Mouse (Mus musculus) hindbrain, embryonic 10.5 days (tissue): ENCODE results near the gene Mdm2. TPM values are rescaled to one million over a fixed set of nuclear protein-coding genes. Genes with fewer than 3 reads are reported as not detected.
A peak's percentile ranks its signal among the peaks of the same experiment; 100 is the strongest.
"Not testable (repeated sequence)": the region's sequence is repeated elsewhere in the genome, so short reads cannot be mapped to it uniquely, and the experiment has no call there.

Experiments
- DNase-seq: peaks from one replicate; pipeline ENCODE4 v3.0.0-alpha.2; 2017; ENCODE audit warnings: low spot score
- H3K27ac ChIP-seq: fragments of 300-500 bp; sonication (generic); 2 replicates; pipeline ENCODE4 v1.5.1; 2016; ENCODE audit warnings: mild to moderate bottlenecking, moderate library complexity
- H3K27me3 ChIP-seq: fragments of 300-500 bp; sonication (generic); 2 replicates; pipeline ENCODE4 v1.6.1; 2016; ENCODE audit warnings: mild to moderate bottlenecking; ENCODE audit not compliant: poor library complexity, insufficient read depth, severe bottlenecking
- H3K36me3 ChIP-seq: fragments of 300-500 bp; sonication (generic); 2 replicates; pipeline ENCODE4 v1.6.1; 2016; ENCODE audit warnings: mild to moderate bottlenecking, moderate library complexity
- H3K4me1 ChIP-seq: fragments of 300-500 bp; sonication (generic); replicated peaks from 2 replicates; pipeline ENCODE4 v1.6.1; 2016; ENCODE audit warnings: mild to moderate bottlenecking
- H3K4me3 ChIP-seq: fragments of 300-500 bp; sonication (generic); 2 replicates; pipeline ENCODE4 v1.5.1; 2016; ENCODE audit warnings: mild to moderate bottlenecking, moderate library complexity
- H3K9me3 ChIP-seq: fragments of 300-500 bp; sonication (generic); 2 replicates; pipeline ENCODE4 v1.6.1; 2016; ENCODE audit warnings: mild to moderate bottlenecking, moderate library complexity
- WGBS: fragments of 180-500 bp; shearing (Covaris S2); methylation state at CpG from one replicate; pipeline ENCODE4 v1.1.7; 2016; 5-methylcytosine and 5-hydroxymethylcytosine counted together
- polyA plus RNA-seq: library from polyadenylated mRNA; unstranded; fragments of >200 nt; fragmentation: Nextera tagmentation; extraction: Ambion mirVana; gene quantifications from 2 replicates; pipeline ENCODE4 v1.2.1, GENCODE M21; 2016

Gene Mdm2
- 63.4 and 67.5 TPM in 2 replicates for polyA plus RNA-seq

DNA sequence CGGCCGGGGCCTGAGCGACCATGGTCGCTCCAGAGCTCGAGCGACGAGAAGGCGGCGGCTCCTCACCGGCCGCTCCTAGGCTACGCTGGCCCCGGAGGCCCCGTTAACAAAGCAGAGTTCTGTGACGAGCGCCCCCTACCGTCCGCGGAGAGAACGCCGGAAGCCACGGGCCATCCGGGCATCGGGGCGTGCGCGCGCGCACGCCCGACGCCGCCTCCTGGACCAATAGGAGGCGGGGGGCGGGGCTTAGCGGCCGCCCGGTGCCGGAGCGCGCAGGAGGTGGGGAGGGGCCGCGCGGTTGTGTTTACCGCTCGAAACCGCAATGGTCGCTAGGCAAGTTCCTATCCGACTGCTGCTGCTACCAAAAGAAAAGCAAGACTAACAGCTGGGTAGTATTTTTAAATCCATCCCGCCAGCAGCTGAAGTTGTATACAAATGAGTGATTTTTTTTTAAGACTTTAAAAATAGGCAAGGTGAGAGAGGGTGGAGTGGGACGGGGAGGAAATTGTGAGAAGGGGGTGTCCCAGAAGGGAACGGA, at the start of gene Mdm2:
Mdm2 (minus strand) TSS at position 155 of the 538 bp plus-strand sequence.
- DNase-seq = peak; percentile 97
- Histone ChIP-seq H3K36me3 (peaks cover 37% of the 10 kb centered on the region), H3K27ac (peak within 1 kb of the TSS; percentile 97), H3K27me3 (no peaks in the 10 kb centered on the region), H3K4me3 (peak within 1 kb of the TSS; percentile 80), H3K4me1 (peaks cover 17% of the 10 kb centered on the region), H3K9me3 (no peaks in the 10 kb centered on the region)
- WGBS = 1% methylated on average over 52 of the region's 52 CpGs

DNA sequence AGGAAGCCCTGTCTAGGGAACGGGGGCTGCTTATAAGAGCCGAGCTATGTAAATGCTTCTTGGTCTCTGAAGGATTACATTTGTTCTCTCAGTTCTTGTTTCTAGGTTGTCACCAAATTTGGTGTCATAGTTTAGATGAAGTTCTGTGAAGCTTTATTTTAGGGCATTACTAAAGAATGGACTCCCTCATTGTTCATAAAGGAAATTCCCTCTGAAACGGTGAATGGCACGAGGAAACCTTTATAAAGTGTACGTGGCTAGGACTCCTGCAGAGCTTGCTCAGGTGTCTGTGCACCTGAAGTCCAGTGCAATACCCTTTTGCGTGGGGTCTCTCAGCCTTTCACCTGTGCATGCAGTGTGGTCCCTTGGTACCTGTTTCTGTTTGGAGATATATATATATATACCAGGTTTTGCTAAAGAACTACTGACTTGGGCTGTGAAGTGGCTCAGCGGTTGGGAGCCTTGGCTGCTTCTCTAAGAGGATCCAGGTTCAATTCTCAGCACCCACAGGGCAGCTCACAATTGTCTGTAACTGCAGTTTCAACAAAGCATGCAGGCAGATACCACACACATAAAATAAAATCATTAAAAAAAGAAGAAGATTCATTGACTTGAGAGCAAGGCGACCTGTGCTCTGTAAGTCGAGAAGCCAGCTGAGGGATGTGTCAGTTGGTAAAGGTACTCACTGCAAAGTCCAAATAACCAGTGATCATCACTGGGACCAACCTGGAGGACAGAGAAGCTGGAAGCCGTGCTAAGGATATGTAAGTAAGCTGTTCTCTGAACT, 49.5 kb upstream of the Mdm2 start:
- Histone ChIP-seq H3K4me3 (no peak overlapping the region), H3K4me1 (no peaks in the 10 kb centered on the region), H3K36me3 (peaks cover 100% of the 10 kb centered on the region), H3K27me3 (no peaks in the 10 kb centered on the region), H3K9me3 (no peaks in the 10 kb centered on the region), H3K27ac (no peak overlapping the region)
- DNase-seq = no peak
- 96% methylated on average over 10 of the region's 10 CpGs for WGBS

DNA sequence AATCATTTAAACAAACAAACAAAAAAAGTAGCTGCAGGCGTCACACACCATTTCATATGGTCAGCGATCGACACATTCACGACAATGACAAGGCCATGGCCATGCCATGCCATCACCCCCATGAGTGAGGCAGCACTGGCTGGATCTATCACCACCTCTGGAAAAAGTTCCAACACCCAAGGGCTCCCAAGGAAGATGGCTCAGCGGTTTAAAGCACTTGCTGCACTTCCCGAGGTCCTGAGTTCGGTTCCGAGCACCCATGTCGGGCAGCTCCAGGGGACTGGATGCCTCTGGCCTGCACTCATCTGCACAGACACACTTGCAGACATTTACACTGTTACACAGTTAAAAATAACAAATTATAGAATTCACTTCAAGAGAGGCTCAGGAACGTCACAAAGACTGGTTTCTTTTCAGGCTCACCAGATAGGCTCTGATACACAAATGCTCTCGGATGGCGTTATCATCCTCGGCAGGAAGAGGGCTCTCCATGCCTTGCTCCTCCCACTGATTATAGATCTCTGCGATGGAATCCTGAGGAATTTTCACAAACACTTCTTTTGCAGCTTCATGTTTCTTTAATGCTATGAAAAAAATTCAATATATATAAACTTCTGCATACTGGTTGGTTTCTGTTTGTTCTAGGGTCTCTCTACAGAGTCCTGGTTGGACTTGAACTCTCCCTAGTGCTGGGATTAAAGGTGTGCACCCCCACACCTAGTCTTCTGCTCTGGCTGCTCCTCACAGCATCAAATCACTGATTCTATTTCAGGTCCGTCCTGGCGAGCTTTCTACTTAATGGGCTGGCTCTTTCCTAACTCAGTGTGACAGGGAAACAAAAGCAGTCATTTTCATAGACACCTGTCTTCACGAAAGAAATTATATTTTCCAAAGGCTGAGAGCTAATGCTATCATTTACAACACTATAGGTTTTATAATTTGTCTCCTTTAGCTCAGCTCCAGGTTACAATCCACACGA, 48.5 kb upstream of the Mdm2 start:
- DNase-seq = no peak
- Histone ChIP-seq H3K4me1 (no peaks in the 10 kb centered on the region), H3K9me3 (no peaks in the 10 kb centered on the region), H3K27ac (no peak overlapping the region), H3K4me3 (no peak overlapping the region), H3K27me3 (no peaks in the 10 kb centered on the region), H3K36me3 (peaks cover 100% of the 10 kb centered on the region)
- WGBS = 92% methylated on average over 18 of the region's 18 CpGs

DNA sequence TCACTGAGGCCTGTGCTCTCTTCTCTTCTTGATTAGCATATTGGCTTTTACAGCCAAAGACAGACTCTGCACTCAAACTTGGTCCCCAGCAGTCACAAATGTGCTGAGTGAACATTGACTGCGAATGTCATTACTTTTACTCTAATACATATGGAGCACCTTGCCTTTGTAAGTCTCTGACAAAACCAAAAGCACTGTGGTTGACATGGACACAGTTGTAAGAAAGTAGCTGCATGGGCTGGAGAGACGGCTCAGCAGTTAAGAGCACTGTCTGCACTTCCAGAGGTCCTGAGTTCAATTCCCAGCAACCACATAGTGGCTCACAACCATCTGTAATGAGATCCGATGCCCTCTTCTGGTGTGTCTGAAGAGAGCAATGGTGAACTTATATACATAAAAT, 47.8 kb upstream of the Mdm2 start:
- H3K9me3 ChIP-seq, H3K4me3 ChIP-seq, H3K27ac ChIP-seq, H3K4me1 ChIP-seq, H3K27me3 ChIP-seq, DNase-seq: not testable (repeated sequence)
- H3K36me3 ChIP-seq = peaks cover 98% of the 10 kb centered on the region
- WGBS = 94% methylated on average over 3 of the region's 3 CpGs

DNA sequence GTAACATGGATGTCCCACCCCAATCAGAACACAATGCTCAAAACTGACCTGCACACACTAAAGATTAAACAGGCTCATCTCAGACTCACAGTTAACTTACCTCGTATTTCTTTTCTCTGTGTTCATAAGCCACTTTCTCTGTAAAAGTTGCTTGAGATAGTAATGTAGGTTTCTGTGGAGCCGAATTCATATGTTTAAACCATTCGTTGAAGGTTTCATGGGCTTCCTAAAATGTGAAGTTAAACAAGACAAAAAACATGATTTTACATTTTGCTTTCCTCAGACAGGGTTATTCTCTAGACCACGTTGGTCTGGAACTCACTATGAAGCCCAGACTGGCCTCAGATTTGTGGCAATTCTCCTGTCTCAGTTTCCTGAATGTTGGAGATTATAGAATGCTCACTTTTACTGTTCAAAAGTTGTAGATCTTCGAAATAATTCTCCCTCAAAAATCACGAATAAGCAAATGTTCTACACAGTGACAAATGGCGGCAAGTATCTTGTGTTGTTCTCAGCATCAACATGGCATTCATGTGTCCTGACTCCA, 47.3 kb upstream of the Mdm2 start:
- WGBS = 95% methylated on average over 7 of the region's 7 CpGs
- Histone ChIP-seq H3K9me3 (no peaks in the 10 kb centered on the region), H3K36me3 (peaks cover 98% of the 10 kb centered on the region), H3K4me3 (no peak overlapping the region), H3K4me1 (no peaks in the 10 kb centered on the region), H3K27ac (no peak overlapping the region), H3K27me3 (no peaks in the 10 kb centered on the region)
- DNase-seq = no peak

DNA sequence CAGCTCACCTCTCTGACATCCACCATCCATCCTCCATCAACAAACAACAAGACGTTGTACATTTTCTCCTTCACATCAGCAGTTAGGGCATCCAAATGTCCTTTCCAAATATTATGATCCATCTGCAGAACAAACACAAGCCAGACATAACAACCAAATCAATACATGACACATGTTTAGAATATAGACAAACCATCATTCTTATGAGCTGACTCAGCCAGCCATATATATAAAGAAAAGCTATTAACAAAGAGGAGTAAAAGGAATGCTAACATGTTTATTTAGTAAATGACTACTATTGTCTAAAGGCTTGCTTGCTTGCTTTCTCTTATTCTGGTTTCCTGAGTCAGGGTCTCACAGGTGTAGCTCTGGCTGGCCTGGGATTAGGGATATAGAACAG, 46.7 kb upstream of the Mdm2 start:
- DNase-seq = no peak
- Histone ChIP-seq H3K4me1 (no peaks in the 10 kb centered on the region), H3K9me3 (no peaks in the 10 kb centered on the region), H3K4me3 (no peak overlapping the region), H3K27ac (no peak overlapping the region), H3K27me3 (no peaks in the 10 kb centered on the region), H3K36me3 (peaks cover 98% of the 10 kb centered on the region)
- 91% methylated on average over 1 of the region's 1 CpGs for WGBS

DNA sequence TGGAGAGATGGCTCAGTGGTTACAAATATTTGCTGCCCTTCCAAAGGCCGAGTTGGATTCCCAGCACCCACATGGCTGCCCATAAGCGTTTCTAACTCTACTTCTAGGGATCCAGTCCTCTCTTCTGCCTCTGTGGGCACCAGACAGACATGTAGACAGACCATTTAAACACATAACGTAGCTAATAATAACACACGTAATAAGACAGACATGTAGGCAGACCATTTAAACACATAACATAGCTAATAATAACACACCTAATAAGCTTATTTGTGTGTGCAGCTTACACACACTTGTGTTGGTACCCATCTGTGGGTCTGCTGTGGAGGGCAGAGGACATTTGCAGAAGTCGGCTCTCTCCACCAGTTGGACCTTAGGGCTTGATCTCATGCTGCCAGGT, 46.2 kb upstream of the Mdm2 start:
- no peak overlapping the region for H3K4me3 ChIP-seq
- H3K4me1 ChIP-seq = no peaks in the 10 kb centered on the region
- no peaks in the 10 kb centered on the region for H3K9me3 ChIP-seq
- WGBS = 95% methylated on average over 5 of the region's 5 CpGs
- H3K27ac ChIP-seq = no peak overlapping the region
- no peaks in the 10 kb centered on the region for H3K27me3 ChIP-seq
- no peak for DNase-seq
- peaks cover 98% of the 10 kb centered on the region for H3K36me3 ChIP-seq

DNA sequence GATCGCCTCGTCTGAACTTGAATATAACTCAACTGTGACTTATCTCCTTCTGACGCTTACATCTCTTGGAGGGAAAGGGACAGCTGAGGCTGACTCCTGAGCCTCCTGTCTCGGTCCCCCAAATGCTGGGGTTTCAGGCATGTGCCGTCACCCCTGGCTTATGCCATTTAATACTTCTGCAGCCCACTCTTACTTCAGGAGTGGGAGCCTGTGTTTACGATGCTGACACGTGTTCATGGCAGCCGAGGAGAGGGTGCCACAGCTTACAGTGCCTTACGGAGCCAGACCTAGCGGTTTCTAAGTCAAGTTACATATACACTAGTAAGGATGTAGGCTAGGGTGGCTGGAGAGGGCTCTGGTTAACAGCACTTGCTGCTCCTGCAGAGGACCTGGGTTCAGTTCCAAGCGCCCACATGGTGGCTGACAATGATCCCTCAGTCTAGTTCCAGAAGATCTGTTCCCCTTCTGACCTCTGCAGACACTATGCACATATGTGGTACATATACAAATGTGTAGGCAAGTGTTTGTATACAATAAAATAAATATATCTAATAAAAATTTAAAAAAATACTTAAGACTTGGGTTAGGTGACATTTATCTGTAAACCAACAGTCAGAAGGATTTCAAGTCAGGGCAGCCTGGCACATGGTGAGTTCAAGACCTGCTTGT, 45.4 kb upstream of the Mdm2 start:
- no peak overlapping the region for H3K4me3 ChIP-seq
- peaks cover 98% of the 10 kb centered on the region for H3K36me3 ChIP-seq
- H3K27ac ChIP-seq = no peak overlapping the region
- no peaks in the 10 kb centered on the region for H3K27me3 ChIP-seq
- DNase-seq = no peak
- no peaks in the 10 kb centered on the region for H3K4me1 ChIP-seq
- no peaks in the 10 kb centered on the region for H3K9me3 ChIP-seq
- 94% methylated on average over 11 of the region's 11 CpGs for WGBS

DNA sequence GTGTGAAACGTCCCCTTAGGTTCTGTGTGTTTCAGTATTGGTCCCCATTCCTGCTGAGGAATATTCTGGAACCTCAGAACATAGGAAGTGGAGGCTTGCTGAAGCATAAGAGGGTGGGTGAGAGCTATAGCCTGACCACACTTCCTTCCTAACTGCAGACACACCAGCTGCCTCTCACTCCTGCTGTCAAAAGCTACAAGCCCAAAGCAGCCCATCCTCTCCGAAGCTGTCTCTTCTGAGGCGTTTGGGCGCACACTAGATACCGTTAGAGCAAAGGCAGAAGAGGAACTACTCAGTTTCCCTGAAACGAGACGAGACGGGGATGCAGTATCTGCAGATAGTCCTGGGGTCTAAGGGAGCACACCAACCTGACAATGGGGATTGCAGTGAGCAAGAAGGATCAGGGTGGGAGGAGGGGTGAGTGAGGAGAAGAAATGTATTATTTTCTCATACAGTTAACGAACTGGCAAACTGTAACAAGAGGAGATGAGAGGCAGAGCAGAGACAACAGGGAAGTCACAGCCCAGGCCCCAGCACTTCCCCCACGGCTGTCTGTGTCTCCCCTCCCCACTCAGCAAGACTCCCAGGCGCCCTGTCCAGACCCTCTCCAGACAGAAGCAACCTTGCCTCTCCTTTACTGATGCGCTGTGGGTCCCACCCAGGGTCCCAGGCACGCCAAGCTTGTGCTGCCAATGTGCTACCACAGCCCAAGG, 44.7 kb upstream of the Mdm2 start:
- no peaks in the 10 kb centered on the region for H3K27me3 ChIP-seq

DNA sequence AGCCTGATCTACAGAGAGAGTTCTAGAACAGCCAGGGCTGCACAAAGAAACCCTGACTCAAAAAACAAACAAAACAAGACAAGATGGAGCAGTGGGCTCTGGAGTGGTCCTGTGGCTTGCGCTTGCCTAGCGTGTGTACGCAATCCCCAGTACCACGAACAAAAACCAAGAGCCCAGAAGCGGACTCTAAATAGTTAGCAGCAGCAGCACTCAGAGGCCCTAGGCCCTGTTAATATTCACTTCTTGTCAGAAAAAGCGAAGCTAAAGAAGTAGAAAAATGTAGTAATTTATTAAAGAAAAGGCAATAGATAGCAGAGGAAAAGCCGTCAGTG, 44.0 kb upstream of the Mdm2 start:
- no peak for DNase-seq
- H3K36me3 ChIP-seq = peaks cover 98% of the 10 kb centered on the region
- no peak overlapping the region for H3K27ac ChIP-seq
- no peak overlapping the region for H3K4me3 ChIP-seq
- no peaks in the 10 kb centered on the region for H3K27me3 ChIP-seq
- no peaks in the 10 kb centered on the region for H3K9me3 ChIP-seq
- H3K4me1 ChIP-seq = no peaks in the 10 kb centered on the region
- WGBS = 96% methylated on average over 7 of the region's 7 CpGs

More for the DNA sequence above, 44.7 kb upstream of the Mdm2 start:
- Histone ChIP-seq H3K9me3 (no peaks in the 10 kb centered on the region), H3K4me1 (no peaks in the 10 kb centered on the region), H3K27ac (no peak overlapping the region), H3K4me3 (no peak overlapping the region), H3K36me3 (peaks cover 98% of the 10 kb centered on the region)
- 91% methylated on average over 13 of the region's 13 CpGs for whole genome bisulfite sequencing
- no peak for DNase-seq

DNA sequence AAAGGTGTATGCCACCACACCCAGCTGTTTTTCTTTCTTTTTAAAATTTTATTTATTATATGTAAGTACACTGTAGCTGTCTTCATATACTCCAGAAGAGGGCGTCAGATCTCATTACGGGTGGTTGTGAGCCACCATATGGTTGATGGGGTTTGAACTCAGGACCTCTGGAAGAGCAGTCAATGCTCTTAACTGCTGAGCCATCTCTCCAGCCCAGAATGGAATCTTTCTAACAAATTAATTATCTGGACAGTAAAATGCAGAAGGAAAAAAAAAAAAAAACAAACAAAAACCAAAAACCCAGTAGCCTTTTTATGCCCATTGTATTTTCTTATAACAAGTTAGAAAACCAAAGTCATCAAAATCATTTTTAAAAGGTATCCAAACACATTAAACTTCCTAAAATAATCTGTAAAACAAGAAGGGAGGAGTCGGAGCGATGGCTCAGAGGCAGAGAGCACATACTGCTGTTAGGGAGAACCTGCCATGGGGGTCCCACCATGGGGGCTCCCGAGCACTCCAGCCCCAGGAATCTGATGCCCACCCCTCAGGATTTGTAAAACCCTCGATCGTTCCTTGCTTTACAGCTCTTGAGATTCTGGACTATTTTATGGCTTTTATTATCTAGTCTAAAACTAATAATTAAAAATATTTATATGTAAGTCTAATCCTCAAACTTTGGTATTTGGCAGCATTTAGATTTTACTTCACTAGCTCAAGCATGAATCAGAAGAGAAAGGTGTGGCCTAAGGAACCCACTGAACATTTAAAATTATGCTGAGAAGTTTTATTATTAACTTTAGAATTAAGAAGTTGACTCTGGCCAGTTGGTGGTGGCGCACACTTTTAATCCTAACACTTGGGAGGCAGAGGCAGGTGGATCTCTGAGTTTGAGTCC, 43.4 kb upstream of the Mdm2 start:
- peaks cover 98% of the 10 kb centered on the region for H3K36me3 ChIP-seq

More for the DNA sequence above, 43.4 kb upstream of the Mdm2 start:
- WGBS = 92% methylated on average over 8 of the region's 8 CpGs
- H3K27ac ChIP-seq = no peak overlapping the region
- no peaks in the 10 kb centered on the region for H3K27me3 ChIP-seq
- no peaks in the 10 kb centered on the region for H3K4me1 ChIP-seq
- DNase-seq = no peak
- H3K9me3 ChIP-seq = no peaks in the 10 kb centered on the region
- no peak overlapping the region for H3K4me3 ChIP-seq
